21 mouse cellular contexts compared by ENCODE assay signal in genomic region chr9:21983911-21984310, GRCm38 (mm10). TPM values are rescaled to one million over a fixed set of nuclear protein-coding genes. Genes with fewer than 3 reads are reported as not detected.
"Had no signal": no experiment of that assay in that cellular context is flagged by ENCODE, and none has a peak within 500 bp of the region (broad histone marks: within the 10 kb centered on the region; RNA-seq: fewer than 3 reads in every experiment).

No protein-coding gene starts in this region.

- H3K27ac ChIP-seq: liver, embryonic 13.5 days; liver, embryonic 15.5 days; lung, embryonic 15.5 days; midbrain, embryonic 12.5 days; midbrain, embryonic 15.5 days; neural tube, embryonic 12.5 days had no signal

- H3K36me3 ChIP-seq: liver, embryonic 13.5 days; liver, embryonic 15.5 days; lung, embryonic 15.5 days; midbrain, embryonic 12.5 days; midbrain, embryonic 15.5 days; neural tube, embryonic 12.5 days had no signal

- H3K4me2 ChIP-seq: liver, embryonic 11.5 days; liver, embryonic 13.5 days; liver, embryonic 15.5 days; lung, embryonic 15.5 days; midbrain, embryonic 12.5 days; midbrain, embryonic 15.5 days; neural tube, embryonic 12.5 days had no signal

- H3K4me3 ChIP-seq: liver, embryonic 13.5 days; liver, embryonic 15.5 days; lung, embryonic 15.5 days; megakaryocyte, embryonic 14.5 days; midbrain, embryonic 12.5 days; midbrain, embryonic 15.5 days; neural tube, embryonic 12.5 days had no signal

- H3K9me3 ChIP-seq: liver, embryonic 13.5 days; liver, embryonic 15.5 days; lung, embryonic 15.5 days; midbrain, embryonic 12.5 days; midbrain, embryonic 15.5 days; neural tube, embryonic 12.5 days had no signal

- DNase-seq: liver; liver, embryonic 13.5 days; liver, postnatal 0 days; lung, adult 2 months; lung, postnatal 4 days; right cerebral cortex, postnatal 25 days; right cerebral cortex, postnatal 4 days; spleen, adult 18-20 months; thymus, adult 18-20 months; thymus, postnatal 36 days had no signal

- ATAC-seq: liver, postnatal 0 days; lung, postnatal 0 days; midbrain, embryonic 15.5 days had no signal

- H3K9ac ChIP-seq: liver, embryonic 13.5 days; liver, embryonic 15.5 days; liver, postnatal 0 days; lung, embryonic 15.5 days; midbrain, embryonic 12.5 days; midbrain, embryonic 15.5 days; neural tube, embryonic 12.5 days had no signal

RNA-seq across cellular contexts. Expression of gene Rgl3, which starts 5.3 kb away (rescaled TPM):
- total RNA-seq: neutrophil, adult 5-6 weeks had no signal

RNA-seq across cellular contexts. Expression of gene Ccdc151, which starts 18.5 kb away (rescaled TPM):
- total RNA-seq: monocyte, adult 5-6 weeks; neutrophil, adult 5-6 weeks had no signal
- polyA plus RNA-seq: liver, embryonic 13.5 days; liver, embryonic 15.5 days; liver, postnatal 0 days; small intestine, adult 2 months had no signal

RNA-seq across cellular contexts. Expression of gene Epor, which starts 20.6 kb away (rescaled TPM):
- total RNA-seq: monocyte, adult 5-6 weeks; neutrophil, adult 5-6 weeks had no signal
